Mouse (Mus musculus) testis, postnatal 10 days (tissue): Measurements from ENCODE around the gene Rflna.

Source experiments
- DNase-seq: peaks from one replicate; pipeline ENCODE4 v3.0.0; 2021; ENCODE audit warnings: low spot score

The Rflna gene

DNA sequence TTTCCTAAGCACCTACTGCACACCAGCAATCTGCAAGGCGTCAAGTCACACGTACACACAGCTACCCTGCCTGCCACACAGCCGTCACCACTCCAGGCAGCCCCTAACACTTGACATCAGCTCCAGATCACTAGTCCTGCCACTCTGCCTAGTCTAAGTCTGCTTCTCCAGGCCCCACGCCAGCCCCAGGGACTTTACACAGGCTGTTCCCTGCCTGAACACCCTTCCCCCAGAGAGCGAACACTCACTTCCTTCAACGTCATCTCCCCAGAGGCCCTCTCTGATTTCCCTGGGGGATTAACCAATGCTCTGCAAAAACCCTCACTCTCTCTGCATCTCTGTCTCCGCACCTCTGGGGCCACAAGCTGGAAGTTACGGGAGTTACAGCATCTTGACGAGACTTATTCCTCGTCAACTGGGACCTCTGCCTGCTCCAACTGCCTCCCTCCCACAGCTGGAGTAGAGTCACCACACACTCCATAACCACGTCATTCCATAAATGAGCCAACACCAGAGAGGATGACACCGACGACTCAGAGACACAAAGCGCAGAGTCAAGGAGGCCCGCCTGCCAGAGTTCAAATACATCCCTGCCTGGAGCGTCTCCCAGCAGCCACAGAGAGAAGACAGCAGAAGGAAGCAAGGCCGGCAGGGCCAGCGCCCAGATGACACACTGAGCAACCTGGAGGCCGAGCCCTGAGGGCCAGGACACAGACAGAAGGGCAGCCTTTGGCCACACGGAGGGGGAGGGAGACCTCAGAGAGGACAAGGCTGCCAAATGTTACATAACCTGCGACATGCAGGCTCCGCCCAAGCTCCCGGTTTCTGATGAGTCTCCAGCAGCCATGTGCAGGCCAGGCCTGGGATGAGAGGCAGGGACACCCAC is 49.8 kb downstream of the Rflna start:
- DNase-seq, result peak; percentile 73

DNA sequence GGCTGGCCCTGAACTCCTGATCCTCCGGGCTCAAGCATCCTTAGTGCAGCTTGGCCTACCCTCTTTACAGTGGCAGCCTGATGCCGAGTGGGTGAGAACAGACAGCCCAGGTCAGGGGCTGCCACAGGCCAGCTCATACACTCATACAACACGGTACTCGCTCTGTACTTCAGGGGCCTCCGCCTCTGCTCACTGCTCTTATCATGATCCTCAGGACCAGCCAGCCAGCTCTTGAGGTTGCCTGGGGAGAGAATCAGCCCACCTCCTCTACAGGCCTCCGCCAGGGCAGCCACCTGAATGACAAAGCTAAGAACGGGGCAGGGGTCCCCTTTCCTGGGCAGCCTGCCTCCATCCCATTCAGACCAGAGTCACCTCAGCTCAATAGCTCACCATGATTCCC is 50.6 kb downstream of the Rflna start:
- no peak for DNase-seq

DNA sequence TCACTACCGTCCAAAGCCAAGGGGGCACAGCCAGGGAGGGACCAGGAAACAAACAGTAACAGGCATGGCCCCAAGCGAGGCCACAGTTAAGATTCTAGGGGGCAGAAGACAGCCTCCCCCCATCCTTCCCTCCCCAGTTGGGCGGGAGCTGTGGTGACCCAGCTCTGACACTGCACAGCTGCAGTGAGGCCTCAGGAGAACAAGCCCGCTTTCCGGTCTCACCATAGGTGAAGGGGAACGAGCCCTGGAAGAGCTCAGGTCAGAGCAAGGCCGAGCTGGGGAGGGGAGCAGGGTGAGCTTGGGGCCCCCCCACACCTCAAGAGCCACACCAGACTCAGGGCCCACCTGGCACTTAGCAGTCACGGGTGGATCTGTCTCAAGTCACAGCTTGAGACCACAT is 52.9 kb downstream of the Rflna start:
- DNase-seq, result no peak

DNA sequence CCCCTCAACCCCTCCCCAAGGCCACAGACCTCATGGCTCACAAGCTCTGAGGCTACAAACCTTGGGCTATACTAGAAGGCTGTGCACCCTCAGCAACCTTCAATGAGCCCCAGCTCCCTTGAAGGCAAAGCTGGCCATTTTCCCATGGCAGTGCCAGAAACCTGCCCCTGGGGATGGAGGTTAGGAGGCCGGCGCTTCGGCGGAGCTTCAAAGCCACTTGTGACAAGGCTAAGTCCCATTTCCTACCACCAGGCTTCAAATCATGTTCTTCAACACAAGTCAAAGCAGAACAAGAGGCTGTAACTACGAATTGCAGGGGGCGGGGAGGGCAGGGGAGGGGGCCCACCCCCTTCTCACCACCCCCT is 53.3 kb downstream of the Rflna start:
- DNase-seq, result no peak

DNA sequence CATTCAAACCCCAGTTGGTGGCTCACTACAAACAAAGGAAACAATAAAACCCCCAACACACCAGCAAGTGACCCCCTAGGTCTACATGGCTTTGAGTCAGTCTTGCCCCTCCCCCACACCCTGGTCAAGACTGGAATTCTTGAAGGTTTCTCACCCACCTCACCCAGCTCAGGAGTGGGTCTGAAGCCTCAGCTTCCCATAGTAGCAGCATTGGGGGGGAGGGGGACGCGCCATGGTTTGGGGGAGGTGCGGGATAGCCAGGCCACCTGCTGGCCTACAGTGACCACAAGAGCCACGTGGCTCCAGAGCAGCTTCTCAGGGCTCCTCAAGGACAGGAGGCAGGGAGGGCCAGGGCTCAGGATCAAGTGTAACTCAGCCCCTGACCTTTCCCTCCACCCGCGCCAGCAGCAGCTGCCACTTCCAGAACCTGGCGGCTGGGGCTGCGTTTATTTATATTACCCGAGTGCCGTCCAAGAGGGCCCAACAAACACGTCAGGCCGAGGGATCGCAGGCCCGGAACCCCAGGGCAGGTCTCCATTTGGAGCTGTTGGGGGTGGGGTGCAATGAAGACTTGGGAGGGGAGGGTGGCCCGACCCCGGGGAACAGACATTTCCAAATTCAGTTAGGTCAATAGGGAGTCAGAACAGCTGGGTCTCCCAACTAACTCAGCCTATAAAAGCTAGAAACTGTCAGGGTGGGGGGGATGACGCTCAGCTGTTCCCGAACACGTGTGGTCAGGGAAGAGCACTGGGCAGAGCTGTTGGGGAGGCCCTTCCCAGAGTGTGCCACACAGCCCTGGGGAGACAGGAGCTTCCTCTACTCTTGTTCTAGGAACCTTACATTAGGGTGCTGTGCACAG is 53.9 kb downstream of the Rflna start:
- peak; percentile 72 for DNase-seq

DNA sequence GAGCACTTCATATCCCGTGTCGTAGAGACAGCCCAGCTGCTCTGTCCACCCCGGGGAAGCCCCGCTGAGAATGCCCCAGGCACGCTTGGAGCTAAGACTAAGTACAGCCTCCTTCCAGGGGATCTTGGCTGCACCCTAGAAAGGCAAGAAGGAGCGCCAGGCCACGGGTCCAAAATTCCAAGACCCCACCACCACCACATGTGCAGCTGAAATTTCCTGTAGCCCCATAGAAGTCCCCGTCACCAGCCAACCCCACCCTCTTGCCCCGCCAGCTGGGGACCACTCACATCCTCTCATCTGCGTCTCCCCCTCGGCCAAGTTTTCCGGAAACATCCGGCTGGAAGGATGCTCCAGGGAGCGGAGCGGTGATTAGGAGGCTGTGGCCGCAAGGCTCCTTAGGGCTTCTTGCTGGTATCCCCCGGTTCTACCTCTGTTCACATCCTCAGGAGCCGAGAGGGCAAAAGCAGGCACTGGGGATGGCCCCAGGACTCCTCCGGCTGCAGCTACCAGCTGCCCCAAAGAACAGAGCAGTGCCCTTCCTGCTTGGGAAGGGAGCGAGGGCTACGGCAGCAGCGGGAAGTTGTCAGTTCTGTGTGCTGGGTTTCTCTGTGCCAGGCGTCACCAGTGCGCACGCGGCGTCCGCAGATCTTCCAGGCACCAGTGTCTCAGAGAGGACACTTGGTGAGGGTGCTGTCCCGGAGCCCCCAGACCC is 54.7 kb downstream of the Rflna start:
- no peak for DNase-seq

DNA sequence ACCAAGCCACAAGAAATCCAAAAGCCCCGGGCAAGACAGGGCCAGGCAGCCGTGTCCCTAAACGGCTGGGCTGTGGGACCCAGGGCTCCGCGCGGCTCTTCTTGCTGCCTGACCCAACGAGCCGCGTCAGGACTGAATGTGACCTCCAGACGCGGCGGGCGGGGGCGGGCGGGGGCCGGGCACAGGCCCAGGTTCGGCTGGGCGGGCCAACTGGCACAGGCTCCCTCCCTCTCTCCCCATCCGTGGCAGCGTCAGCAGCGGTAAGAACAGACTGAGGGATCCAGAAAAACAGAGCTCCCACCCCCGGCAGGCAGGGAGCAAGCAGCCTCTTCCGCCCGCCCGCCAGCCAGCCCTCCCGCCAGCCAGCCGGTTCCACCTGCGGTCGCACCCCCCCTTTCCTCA is 55.2 kb downstream of the Rflna start:
- DNase-seq, result peak; percentile 79
